Mouse (Mus musculus) liver (tissue): ENCODE data around the gene Gpr153.
"Not testable (repeated sequence)": the region's sequence is repeated elsewhere in the genome, so short reads cannot be mapped to it uniquely, and the experiment has no call there.

Experiments
- DNase-seq: peaks from one replicate; pipeline ENCODE4 v3.0.0-alpha.2; 2020; ENCODE audit warnings: mixed read lengths

Gpr153 gene

DNA sequence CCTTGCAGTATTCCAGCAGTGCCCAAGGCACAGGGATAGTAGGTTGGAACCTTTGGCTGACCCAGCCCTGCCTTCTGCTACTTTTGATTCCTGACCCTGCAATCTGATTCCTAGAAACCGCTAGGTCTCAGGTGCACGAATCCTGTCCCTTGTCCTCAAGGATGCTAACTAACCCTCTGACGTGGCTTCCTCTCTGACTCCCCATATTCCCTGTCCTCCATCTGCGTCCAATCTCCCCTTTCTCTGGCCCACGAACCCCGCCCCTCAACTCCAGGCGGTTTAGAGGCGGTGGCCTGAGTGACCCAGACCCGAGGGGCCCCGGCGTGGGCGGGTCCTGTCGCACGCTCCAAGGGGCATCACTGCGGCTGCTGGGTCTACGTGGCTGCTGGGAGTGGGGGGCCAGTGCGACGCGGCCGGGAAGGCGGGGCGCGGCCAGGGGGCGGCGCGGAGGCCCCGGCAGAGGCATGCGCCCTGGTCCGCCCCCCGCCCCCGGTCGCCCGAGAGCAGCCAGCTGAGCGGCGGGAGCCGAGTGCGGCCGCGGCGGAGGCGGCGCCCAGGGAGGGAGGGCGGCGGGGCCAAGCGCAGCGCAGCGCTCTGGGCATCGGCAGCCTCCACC is at the start of gene Gpr153:
Gene Gpr153 (plus strand): TSS at position 612 of the 616 bp plus-strand sequence.
- DNase-seq, result peak; percentile 45

DNA sequence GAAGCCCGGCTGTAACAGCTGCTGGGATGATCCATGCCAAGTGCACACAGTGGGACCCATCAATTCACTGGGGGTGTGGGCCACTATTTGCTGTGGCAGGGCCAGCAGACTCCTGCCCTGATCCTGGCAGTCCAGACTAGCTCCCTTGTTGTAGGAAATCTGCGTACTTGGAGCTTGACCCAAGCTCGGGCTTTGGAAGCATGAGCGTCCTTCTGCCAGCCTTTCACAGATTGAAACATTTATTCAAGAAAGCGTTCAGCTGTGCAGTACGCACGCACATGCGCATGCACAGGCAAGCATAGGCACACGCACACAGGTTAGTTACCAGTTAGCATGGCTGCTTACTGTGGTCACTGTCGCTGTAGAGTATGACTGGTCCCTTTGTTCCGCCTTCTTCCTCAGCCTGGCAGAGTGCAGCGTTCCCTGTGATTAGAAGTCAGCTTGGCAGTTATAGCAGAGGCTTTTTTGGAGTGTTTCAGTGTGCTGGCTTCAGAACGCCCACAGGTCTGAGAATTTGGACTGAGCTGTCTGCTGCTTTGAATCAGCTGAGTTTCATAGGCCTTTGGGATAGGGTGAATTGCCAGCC is 47.0 kb upstream of the Gpr153 start:
- DNase-seq, result no peak

DNA sequence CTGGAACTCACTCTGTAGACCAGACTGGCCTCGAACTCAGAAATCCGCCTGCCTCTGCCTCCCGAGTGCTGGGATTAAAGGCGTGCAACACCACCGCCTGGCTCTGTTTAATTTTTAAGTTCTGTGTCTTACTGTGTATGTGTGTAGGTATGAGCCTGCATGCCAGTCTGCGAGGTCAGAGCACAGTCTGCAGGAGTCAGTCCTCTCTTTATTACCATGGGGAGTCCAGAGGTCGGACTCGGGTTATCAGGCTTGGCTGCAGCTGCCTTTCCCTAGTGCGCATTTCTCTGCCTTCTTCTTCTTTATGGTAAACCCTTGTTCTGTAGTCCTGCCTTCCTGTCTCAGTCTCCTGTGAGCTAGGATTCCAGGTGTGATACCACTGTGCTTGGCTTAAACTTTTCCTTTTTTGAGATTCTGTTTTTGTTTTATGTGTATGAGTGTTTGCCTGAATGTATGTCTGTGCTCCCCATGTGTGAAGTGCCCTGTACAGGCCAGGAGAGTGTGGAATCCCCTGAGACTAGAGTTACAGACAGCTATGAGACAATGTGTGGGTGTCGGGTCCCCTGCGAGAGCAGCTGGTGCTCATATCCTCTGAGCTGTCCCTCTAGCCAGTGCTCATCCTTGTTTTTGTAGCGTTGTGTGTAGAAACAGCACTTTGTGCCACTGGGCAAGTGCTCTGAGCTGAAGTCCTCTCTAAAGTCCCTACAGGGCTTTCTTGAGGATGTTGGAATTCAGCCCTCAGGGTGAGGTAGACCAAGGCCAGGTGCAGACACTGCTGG is 46.1 kb upstream of the Gpr153 start:
- no peak for DNase-seq

DNA sequence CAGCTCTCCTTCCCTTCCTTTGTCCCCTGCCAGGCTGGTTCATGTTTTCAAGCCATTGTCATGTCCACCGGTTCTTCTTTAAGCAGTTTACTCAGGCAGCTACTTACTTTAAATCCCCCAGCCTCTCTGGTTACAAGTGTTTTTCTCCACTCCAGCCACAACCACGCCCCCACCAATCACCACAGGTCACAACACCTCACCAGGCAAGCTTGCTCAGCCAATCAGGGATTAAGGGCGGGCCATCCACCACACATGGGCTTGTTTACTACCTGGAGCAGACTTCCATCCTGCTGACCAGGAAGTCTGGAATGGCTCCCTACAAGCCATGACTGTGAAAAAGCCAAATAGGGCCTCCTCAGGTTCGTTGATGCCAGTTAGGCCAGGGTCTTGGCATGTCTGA is 43.7 kb upstream of the Gpr153 start:
- not testable (repeated sequence) for DNase-seq

DNA sequence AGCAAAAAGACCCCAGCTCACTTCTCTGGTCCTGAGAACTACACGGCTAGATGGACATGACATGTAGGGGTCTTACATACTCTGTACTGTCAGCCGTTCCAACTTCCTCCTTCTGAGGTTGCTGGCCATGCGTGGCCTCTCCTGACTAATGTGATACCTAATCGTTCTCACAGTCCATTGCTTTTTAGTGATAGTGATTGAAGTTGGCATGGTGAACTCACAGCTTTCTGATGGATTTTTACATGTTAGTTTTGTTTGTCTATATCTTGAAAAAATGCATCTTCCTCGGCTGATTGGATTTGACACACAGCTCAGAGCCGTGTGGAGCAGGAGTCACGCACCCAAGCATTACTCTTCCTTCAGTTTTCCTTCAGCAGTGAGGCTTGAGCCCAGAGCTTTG is 42.7 kb upstream of the Gpr153 start:
- DNase-seq, result no peak

DNA sequence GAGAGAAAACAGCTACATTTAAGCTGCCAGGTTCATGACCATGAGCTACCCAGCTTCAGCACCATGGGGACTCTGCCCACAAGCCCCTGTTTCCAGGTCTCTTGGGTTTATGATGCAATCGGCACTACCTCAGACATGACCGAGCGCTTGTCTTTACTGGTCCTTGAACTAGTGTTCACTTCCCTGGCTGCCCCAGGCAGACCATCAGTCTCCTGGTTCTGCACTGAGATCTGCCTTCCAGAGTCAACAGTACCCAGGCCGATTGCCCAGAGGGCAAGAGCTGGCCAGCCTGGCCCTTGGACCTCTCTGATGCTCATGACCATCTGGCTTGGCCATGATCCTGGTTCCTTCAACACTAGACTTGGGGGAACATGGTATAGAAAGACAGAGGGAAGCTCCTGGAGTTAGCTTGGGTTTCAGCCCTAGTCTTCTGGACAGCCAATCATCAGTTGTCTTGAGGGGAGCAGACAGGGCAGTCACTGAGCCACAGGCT is 41.6 kb upstream of the Gpr153 start:
- no peak for DNase-seq

DNA sequence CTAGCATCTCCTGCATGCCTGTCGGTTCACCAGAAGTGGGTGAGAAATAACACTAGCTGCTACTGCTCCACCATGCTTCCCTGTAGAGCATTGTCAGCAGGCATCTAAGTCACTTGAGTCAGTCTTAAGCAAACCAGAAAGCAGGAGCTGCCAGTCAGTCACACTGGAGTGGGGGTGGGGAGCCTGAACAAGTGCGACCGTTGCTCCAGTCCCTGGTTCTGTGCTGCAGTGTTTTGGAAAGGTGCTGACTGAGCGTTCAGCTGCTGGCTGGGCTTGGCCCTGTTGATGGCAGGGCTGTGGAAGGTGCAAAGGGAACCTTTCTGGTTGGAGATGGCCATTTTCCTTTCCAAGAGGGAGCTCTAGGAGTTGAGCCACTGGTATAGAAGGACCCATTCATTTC is 34.1 kb upstream of the Gpr153 start:
- no peak for DNase-seq

DNA sequence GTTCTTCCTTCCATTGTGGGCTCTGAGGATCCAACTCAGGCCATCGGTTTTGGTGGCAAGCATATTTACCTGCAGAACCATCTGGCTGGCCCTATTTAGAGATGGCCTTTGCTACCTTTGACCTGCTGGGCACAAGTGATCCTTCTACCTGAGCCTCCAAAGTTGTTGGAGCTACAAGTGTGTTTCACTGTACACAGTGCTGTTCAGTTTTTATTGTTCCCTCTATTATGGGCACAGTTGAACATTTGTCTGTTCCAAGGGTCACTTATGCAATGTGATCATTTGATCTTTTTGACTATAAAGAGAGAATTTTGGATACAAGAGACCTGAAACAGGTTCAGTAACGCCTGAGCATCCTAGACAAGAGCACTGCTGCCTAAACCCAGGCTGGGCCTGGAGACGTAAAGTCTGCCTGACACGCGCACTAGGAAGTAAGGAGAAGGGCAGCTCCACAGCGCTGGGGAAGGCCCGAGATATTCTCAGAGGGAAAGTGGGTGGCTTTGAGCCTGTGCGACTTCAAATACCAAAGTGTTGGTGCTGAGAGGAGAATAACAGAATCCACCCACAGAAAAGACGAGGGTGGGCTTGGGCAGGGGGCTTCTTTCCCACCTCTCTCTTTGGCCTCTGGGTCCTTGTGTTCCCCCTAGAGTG is 30.7 kb upstream of the Gpr153 start:
- no peak for DNase-seq

DNA sequence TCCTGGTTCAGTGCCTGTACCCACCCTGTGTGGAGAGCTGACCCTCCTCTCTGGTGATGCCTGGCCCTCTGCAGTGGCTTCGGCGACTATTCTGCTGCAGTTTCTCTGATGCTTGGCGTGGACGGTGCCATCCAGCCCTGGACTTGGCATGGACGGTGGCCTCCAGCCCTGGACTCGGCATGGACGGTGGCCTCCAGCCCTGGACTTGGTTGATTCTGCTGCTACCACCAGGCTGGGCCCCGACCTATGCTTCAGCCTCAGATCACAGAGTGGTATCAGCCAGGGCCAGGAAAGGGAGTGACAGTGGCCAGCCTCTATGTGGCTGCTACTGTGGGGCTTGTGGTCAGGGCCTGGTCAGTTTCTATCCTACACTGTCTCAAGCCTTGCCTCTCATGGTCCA is 30.1 kb upstream of the Gpr153 start:
- DNase-seq, result no peak

DNA sequence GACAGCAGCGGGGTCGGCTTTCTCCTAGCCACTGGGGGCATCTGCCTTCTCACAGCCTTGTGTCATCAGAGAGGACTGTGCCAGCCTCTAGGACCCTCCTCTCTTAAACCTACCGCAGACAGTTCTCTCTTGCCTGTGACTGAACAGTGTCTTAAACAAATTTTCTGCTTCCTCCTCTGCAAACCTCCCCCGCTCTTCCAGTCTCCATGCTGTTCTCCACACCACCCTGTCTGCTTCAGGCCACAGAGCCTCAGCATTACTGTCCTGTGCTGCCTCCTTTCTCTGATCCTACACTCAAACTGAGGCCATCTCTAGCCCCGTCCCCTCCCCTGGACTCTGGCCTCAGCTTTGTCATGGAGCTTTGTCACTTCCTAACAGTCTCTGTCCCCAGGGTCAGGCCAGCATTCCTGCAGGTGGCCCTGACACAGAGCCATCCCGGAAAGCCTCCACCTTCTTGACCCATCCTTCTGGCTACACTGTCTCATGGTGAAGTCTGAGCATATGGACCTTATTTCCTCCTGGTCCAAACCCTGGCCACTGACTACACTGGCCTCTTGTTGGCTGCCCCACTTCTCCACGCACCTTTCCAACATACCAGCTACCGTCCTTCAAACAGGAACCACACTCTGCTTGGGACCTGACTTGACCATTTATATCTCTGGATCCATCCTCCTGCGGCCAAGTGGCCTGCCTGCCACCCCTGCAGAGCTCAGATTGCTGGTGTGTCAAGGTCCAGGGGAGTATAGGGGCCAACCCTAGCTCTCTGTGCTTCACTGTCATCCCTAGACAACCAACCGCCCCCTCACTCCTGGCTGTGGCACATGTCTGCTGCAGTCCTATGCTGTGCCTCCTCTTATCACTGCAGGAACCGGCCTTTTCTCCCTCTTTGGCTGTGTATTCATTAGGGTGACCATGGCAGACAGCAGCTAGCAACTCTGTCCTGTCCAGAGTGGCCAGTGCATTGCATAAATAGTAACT is 29.2 kb upstream of the Gpr153 start:
- DNase-seq, result no peak

DNA sequence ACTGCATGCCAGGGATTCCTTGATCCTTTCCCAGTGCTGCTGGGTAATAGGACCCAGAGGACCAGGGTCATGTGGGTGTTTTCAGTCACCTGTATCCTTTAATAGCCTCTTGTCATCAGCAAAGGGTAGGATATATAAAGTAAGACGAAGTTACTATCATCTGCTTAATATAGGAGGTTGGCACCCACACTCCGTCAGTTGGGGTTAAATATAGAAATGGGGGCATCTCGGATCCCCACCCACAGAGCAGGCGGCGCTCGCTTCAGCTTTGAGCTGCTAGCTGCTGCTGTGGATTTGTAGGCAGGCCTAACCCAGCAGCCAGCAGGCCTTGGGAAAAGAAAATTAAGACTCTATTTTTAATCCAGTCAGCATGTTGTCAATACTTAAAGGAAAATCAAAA is 28.0 kb upstream of the Gpr153 start:
- no peak for DNase-seq

DNA sequence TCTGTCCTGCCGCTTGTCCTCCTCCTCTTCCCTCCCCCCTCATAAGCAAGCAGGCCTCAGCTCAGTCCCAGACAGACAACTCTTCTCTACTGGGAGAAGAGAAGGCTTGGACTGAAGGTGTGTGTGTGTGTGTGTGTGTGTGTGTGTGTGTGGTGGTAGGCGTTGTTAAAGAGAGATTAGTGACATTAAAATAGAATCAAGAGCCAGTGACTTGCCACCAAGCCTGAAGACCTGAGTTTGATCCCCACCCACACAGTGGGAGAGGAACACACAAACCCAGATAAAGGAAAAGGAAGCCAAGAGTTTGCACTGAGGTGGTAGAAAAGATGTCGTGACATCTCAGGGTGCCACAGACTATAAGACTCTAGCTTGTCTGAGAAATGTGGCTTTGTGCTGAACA is 26.8 kb upstream of the Gpr153 start:
- DNase-seq, result no peak

DNA sequence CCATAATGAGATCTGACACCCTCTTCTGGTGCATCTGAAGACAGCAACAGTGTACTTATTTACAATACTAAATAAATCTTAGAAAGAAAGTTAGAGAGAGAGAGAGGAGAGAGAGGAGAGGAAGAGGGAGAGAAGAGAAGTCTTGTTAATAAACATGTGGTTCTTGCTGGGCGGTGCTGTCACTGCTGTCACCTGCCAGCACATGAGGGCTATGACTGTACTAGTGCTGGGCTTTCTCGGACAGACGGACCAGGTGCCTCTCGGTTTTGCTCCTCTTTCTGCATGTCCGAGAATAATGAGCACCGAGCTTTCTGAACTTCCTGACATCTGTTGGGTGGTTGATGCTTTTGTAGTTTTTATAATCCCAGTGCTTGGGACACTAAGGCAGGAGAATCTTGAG is 23.4 kb upstream of the Gpr153 start:
- no peak for DNase-seq

DNA sequence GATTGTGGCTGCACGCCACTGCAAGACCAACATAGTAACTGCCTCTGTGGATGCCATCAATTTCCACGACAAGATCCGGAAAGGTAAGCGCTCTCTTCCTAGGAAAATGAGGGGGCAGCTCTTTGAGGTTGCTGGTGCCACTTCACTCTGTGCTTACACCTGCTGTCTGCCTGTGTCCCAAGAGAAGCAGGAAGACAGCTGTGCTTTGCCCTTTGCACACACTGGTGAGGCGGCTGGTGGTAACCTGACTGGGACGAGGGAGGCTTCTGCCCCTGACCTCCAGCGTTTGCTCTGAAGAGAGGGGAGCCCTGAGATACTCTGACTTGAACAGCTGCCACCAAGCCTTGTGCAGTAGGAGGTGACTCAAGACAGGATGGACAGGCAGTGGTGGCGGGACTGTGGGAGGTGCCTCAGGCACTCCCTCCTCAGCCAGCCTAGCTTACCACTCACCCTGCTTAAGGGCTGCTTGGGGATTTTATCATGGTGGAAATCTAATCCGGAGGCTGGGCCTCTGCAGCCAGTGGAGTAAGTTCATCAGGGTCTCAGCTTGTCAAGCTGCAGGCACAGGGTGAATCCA is 20.8 kb upstream of the Gpr153 start:
- no peak for DNase-seq

DNA sequence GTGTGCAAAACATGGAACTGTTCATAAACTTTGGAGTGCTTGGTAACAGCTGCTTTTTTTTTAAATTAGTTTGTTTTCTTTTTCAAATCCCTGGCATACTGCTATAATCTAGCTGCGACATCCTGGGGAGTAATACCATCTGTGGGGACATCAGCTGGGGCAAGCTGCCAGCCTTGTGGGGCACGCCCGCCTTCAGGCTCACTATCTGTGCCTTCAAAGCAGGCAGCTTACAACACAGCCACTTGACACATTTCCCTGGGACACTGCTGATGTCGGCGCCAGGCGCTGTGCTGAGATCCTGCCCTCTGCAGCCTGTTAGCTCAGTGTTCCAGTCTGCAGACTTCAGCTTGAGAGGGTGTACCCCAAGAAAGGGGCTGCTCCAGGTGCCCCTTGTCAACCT is 17.0 kb upstream of the Gpr153 start:
- DNase-seq, result peak; percentile 60

DNA sequence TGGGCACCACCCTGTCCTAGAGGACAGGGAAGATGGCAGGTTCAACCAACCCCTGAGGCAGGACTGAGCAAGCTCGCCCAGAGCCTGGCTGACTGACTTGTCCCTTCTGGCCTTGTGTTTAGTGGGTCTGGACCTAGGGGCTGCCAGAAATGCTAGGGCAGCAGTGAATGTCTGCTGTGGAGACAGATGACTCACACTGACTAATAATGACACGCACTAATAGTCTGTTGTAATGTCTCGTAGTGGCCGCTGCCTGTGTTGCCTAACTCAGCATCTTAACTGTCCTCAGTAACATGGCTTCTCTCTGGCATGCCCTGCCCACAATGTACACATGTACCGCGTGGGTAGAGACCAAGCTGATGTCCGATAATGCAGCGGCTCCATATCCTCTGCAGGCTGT is 13.6 kb upstream of the Gpr153 start:
- no peak for DNase-seq

DNA sequence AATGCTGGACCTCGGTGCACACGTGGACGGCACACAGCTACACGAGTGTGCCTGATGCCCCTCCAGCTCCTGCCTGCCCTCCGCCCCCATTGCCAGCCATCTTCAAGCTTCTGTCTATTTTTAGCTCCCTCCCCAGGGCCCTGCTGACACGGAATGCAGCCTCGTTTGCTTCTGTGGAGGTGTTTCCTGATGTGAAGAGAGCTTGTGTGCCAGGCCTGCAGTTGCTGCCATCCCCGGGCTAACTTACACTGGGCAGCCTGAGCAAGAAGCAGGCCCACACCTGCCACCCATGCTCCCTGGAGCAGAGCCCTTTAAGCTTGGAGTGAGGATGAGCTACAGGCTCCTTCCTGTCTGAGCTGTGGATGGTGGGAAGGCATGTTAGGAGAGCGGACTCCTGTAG is 11.8 kb upstream of the Gpr153 start:
- DNase-seq, result no peak

DNA sequence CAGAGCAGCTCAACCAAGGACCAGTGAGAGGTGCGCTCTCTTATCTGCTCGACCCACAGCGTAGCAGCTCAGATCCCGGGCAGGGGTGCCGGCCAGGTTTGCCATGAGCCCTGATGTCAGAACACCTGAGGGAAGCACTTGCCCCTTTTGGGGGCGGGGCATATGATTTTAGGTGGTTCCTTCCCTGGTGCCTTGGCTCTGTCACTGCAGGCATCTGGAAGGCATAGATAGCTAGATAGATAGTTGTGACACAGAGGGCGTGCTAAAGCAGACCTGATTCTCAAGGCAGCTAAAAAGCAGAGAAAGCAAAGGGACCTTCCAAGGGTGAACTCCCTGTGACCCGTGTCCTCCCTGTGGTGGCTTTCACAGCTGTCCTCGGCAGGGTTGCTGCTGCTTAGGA is 10.9 kb upstream of the Gpr153 start:
- peak; percentile 66 for DNase-seq

DNA sequence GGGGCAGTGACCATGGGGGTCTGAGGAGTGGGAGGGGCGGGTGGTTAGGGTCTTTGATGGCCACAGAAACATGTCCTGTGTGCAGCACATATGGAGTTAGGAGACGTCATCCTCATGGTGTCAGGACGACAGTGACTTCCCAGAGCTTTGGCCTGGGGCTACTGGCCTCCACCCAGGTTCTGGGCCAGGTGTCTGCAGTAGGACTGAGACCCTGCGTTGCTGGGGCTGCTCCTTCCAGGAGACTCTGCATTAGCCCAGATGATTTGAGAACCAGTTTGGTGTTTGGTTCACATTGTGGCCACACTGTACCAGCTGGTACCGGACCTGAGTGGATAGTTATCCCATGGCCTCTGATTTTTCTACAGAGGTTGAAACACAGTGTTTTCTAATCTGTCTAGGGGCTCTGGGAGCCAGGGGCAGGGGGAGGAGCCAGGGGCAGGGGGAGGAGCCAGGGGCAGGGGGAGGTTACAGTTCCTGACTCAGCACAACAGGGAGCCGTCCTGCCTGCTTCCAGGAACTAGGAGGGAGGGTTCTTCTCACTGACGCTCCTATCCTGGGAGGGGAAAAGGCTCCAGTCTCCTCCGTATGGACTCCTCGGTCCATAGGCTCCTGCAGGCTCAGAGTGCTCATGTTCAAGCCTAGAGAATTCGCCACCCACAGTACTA is 10.4 kb upstream of the Gpr153 start:
- peak; percentile 85 for DNase-seq

DNA sequence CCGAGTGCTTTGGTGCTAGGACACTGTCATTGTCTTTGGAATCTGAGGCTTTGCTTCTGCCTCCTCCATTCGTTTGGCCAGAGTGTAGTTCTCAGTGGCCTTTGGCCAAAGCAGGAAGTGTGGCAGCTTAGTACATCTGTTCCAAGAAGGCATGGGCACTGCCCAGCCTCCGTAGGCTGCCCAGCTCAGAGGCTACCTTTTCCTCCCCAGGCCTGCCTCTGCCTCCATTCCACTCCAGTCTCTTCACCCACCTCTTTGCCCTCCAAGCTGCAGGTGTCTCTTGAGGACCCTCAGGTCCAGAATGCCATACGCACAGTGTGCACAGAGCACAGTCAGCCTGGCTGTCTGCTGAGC is 9.9 kb upstream of the Gpr153 start:
- no peak for DNase-seq

DNA sequence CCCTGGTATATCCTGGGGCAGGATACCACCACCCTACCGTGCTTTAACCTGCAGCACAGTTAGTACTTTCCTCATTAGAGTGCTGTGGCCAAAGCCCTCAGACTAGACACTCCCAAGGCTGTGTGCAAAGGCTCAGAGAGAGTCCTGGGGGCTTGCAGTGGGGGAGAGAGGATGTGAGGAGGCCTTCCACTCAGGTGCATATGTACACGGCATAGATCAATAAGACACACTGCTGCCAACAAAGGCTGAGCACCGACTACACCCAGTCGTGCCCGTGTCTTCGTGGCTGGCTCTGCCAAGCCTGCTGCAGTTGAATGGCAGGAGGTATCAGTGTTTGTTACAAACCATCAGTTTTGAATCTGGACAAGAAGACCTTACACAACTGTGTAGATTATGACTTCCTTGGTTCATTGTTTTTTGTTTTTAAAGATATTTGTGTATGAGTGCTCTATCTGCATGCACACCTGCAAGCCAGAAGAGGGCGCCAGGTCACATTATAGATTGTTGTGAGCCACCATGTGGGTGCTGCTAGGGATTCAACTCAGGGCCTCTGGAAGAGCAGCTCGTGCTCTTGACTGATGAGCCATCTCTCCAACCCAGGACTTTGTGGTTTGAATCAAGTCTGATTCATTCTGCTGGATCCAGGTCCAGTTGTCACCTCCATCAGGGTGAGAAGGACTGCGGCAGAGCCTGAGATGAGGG is 9.0 kb upstream of the Gpr153 start:
- peak; percentile 52 for DNase-seq
